Mouse (Mus musculus): Measurements from ENCODE around the gene Casp9.
A peak's percentile ranks its signal among the peaks of the same experiment; 100 is the strongest.
"Not testable (repeated sequence)": the region's sequence is repeated elsewhere in the genome, so short reads cannot be mapped to it uniquely, and the experiment has no call there.

The Casp9 gene

GRCm38 (mm10) chr4:141793282-141794151, at the start of gene Casp9:
Gene Casp9, plus strand, starts transcription at chr4:141793612.
- DNase-seq: peak; percentile 100

GRCm38 (mm10) chr4:141746578-141747346, 46.6 kb upstream of the Casp9 start, which contains the start of gene Agmat:
Gene Agmat, plus strand, starts transcription at chr4:141746672.
- DNase-seq: no peak

- DNase-seq: peak; percentile 94
Measured at GRCm38 (mm10) chr4:141749557-141749956, 43.9 kb upstream of the Casp9 start.

GRCm38 (mm10) chr4:141750826-141751225, 42.6 kb upstream of the Casp9 start:
- DNase-seq: no peak

- peak; percentile 89 for DNase-seq
Measured at GRCm38 (mm10) chr4:141751419-141752075, 41.9 kb upstream of the Casp9 start.

- peak; percentile 93 for DNase-seq
Measured at GRCm38 (mm10) chr4:141752076-141752421, 41.4 kb upstream of the Casp9 start.

- DNase-seq: peak; percentile 82
Measured at GRCm38 (mm10) chr4:141755375-141755930, 38.0 kb upstream of the Casp9 start.

- DNase-seq: no peak
Measured at GRCm38 (mm10) chr4:141757124-141757523, 36.3 kb upstream of the Casp9 start.

- no peak for DNase-seq
Measured at GRCm38 (mm10) chr4:141758874-141759542, 34.4 kb upstream of the Casp9 start.

GRCm38 (mm10) chr4:141760942-141761341, 32.5 kb upstream of the Casp9 start:
- DNase-seq: no peak

GRCm38 (mm10) chr4:141762102-141762598, 31.3 kb upstream of the Casp9 start:
- peak; percentile 90 for DNase-seq

- DNase-seq: peak; percentile 89
Measured at GRCm38 (mm10) chr4:141763476-141763875, 29.9 kb upstream of the Casp9 start.

GRCm38 (mm10) chr4:141765008-141765407, 28.4 kb upstream of the Casp9 start:
- DNase-seq: no peak

GRCm38 (mm10) chr4:141766316-141766667, 27.1 kb upstream of the Casp9 start:
- peak; percentile 96 for DNase-seq

GRCm38 (mm10) chr4:141766668-141767352, 26.6 kb upstream of the Casp9 start:
- DNase-seq: no peak

GRCm38 (mm10) chr4:141767353-141768036, 25.9 kb upstream of the Casp9 start:
- peak; percentile 99 for DNase-seq

- DNase-seq: peak; percentile 91
Measured at GRCm38 (mm10) chr4:141769501-141770160, 23.8 kb upstream of the Casp9 start.

GRCm38 (mm10) chr4:141771823-141772222, 21.6 kb upstream of the Casp9 start:
- no peak for DNase-seq

GRCm38 (mm10) chr4:141773019-141773418, 20.4 kb upstream of the Casp9 start:
- not testable (repeated sequence) for DNase-seq

- no peak for DNase-seq
Measured at GRCm38 (mm10) chr4:141779828-141780227, 13.6 kb upstream of the Casp9 start.

All from heart, adult 11 months (tissue).